Mouse (Mus musculus) CH12.LX (cell line): ENCODE measurements around the gene Hoxd8.

Experiments used
- CTCF ChIP-seq, 2 experiments: IDR thresholded peaks in 1 of 2; conservative IDR thresholded peaks in 1 of 2; 2 replicates each; pipeline ENCODE4 v1.5.1; 2011 to 2012; ENCODE audit warnings: low read depth in 2 of 2, low read length in 2 of 2, improper control_type of control experiment in 1 of 2, inconsistent platforms in 1 of 2, mild to moderate bottlenecking in 1 of 2, moderate library complexity in 1 of 2
- ETS1 ChIP-seq: conservative IDR thresholded peaks from 2 replicates; pipeline ENCODE4 v1.6.1; 2012; ENCODE audit warnings: low read depth, mild to moderate bottlenecking, inconsistent platforms, low read length, improper control_type of control experiment, moderate library complexity
- GABPA ChIP-seq: IDR thresholded peaks from 2 replicates; pipeline ENCODE4 v1.6.1; 2012; ENCODE audit warnings: low read depth, low read length, improper control_type of control experiment, inconsistent platforms; ENCODE audit not compliant: insufficient replicate concordance
- MAZ ChIP-seq: IDR thresholded peaks from 2 replicates; pipeline ENCODE4 v1.6.1; 2012; ENCODE audit warnings: low read depth, mild to moderate bottlenecking, inconsistent platforms, low read length, improper control_type of control experiment, moderate library complexity
- NELFE ChIP-seq: IDR thresholded peaks from 2 replicates; pipeline ENCODE4 v1.6.1; 2011; ENCODE audit warnings: low read depth, low read length, improper control_type of control experiment
- SIN3A ChIP-seq: IDR thresholded peaks from 2 replicates; pipeline ENCODE4 v1.6.1; 2012; ENCODE audit warnings: low read length, improper control_type of control experiment, inconsistent platforms

- TF ChIP-seq ETS1 = no peak
- no peak for TF ChIP-seq MAZ
- TF ChIP-seq CTCF (conservative IDR thresholded peaks at IDR 0.05 in 1 of 2, IDR thresholded peaks at IDR 0.05 in 1 of 2; ENCODE audit: low read depth in 2 of 2, low read length in 2 of 2) = no peak
- no peak for TF ChIP-seq SIN3A
- TF ChIP-seq NELFE = no peak
- TF ChIP-seq GABPA = no peak
These were observed 29.3 kb upstream of the Hoxd8 start, which contains the start of gene Hoxd12 for GRCm38 (mm10) chr2:74674881-74675665.
